Mouse (Mus musculus): Measurements from ENCODE around the gene Ncbp2. TPM values are rescaled to one million over a fixed set of nuclear protein-coding genes. Genes with fewer than 3 reads are reported as not detected.
A peak's percentile ranks its signal among the peaks of the same experiment; 100 is the strongest.

Ncbp2 gene
- total RNA-seq, 2 experiments from 2014 or later, result 47.3 to 47.4 TPM

DNA sequence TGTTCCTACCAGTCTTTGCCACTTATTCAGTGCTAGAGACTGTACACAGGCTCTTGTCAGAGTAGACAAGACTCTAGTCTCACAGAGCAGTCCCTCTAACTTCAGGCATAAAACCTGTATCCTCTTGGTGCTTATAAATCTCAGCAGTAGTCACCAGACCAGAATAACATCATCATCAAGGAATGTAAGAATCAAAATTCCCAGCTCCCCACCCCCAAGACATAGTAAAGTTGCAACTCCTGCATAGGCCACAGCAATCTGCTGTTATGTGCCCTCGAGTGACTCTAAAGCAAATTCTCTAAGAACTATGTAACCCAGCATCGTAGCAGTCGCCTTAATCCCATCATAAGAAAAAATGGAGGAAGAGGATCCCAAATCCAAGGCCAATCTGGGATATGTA, 31.2 kb downstream of the Ncbp2 start:
- intact Hi-C loops (cut with DNase I), result no loop called here
- TF ChIP-seq CTCF (IDR thresholded peaks at IDR 0.05), result no peak
- Histone ChIP-seq H3K27ac (no peak overlapping the region), H3K4me3 (no peak overlapping the region)
- DNase-seq (ENCODE audit: extremely low spot score in 1 of 2, low spot score in 2 of 2), result no peak

GRCm38 (mm10) chr16:31980946-31981345, 32.6 kb downstream of the Ncbp2 start:
- no peak for TF ChIP-seq CTCF (IDR thresholded peaks at IDR 0.05)
- no peak overlapping the region for H3K4me3 ChIP-seq
- intact Hi-C loops (cut with DNase I), result no loop called here
- no peak overlapping the region for H3K27ac ChIP-seq
- no peak for DNase-seq (ENCODE audit: extremely low spot score in 1 of 2, low spot score in 2 of 2)

GRCm38 (mm10) chr16:31992039-31992438, 43.7 kb downstream of the Ncbp2 start:
- no peak for DNase-seq (ENCODE audit: extremely low spot score in 1 of 2, low spot score in 2 of 2)
- H3K4me3 ChIP-seq, result no peak overlapping the region
- intact Hi-C loops (cut with DNase I), result no loop called here
- TF ChIP-seq CTCF (IDR thresholded peaks at IDR 0.05), result peak; percentile 19
- no peak overlapping the region for H3K27ac ChIP-seq

DNA sequence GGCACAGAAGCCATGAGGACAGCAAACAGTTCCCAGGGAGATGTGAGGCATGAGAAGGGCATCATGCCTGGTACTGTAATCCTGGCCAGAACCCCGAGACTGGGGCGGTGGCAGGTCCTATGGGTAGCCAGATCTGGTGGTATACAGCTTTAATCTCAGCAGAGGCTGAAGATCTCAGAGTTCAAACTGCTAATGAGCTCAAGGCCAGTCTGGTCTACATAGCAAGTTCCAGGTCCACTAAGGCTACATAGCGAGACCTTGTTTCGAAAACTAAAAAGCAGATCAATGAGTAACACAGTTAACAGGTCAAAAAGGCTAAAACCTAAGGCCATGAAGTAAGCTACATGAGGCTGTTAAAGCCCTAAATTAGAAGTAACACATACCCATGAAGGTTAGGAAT, 44.9 kb downstream of the Ncbp2 start:
- DNase-seq (ENCODE audit: extremely low spot score in 1 of 2, low spot score in 2 of 2), result no peak
- intact Hi-C loops (cut with DNase I), result no loop called here
- Histone ChIP-seq H3K27ac (no peak overlapping the region), H3K4me3 (no peak overlapping the region)
- no peak for TF ChIP-seq CTCF (IDR thresholded peaks at IDR 0.05)

- intact Hi-C loops (cut with DNase I), result no loop called here
These were observed 45.6 kb downstream of the Ncbp2 start for GRCm38 (mm10) chr16:31993946-31994345.

DNA sequence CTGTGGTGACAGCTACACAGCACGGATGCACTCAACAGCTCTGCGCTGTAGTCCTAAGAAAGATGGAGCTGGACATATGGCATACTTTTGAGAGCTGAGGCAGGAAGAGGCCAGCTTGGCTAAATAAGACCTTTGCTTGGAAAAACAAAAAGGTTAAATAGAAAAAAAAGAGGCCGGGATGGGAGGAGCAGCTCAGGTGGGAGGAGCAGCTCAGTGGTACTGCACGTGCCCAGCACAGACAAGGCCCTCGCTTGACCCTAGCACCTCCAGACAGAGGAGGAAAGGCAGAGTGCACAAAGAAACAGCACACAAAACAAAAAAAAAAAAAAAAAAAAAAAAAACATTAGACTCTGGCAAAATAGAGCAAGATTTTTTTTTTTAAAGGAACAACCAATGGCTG, 48.1 kb downstream of the Ncbp2 start:
- intact Hi-C loops (cut with DNase I), result no loop called here
- no peak overlapping the region for H3K4me3 ChIP-seq
- TF ChIP-seq CTCF (IDR thresholded peaks at IDR 0.05), result no peak
- DNase-seq (ENCODE audit: extremely low spot score in 1 of 2, low spot score in 2 of 2), result no peak
- no peak overlapping the region for H3K27ac ChIP-seq

More at GRCm38 (mm10) chr16:31993946-31994345, 45.6 kb downstream of the Ncbp2 start:
- Histone ChIP-seq H3K27ac (no peak overlapping the region), H3K4me3 (no peak overlapping the region)
- no peak for TF ChIP-seq CTCF (IDR thresholded peaks at IDR 0.05)
- DNase-seq (ENCODE audit: extremely low spot score in 1 of 2, low spot score in 2 of 2), result no peak

GRCm38 (mm10) chr16:32002509-32003477, 54.5 kb downstream of the Ncbp2 start, which contains the start of gene Senp5:
Gene Senp5, minus strand, starts transcription at chr16:32003287.
- intact Hi-C loops (cut with DNase I), result loop anchor here (1.0 kb wide), 1 partner anchor 54 kb away; the partner anchor contains the start of genes 0610012G03Rik and Ncbp2
- TF ChIP-seq CTCF (IDR thresholded peaks at IDR 0.05), result peak; percentile 35
- Histone ChIP-seq H3K27ac (peak within 1 kb of the TSS; percentile 91), H3K4me3 (peak within 1 kb of the TSS; percentile 86)
- peak; percentile 90 to 92 for DNase-seq (ENCODE audit: extremely low spot score in 1 of 2, low spot score in 2 of 2)

DNA sequence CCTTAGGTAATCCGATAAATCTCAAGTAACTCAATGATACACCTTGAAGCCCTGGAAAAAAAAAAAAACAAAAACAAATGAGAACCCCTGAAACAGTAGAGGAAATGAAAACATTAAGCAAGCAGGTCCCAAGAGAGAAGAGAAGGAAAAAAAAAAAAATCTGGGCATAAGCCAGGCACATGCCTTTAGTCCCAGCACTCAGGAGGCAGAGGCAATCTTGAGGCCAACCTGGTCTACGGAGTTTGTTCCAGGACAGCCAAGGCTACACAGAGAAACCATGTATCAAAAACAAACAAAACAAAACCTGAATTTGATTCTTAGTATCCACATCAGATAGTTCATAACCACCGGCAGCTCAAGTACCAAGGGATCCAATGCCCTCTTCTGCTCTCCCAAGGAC, 56.4 kb downstream of the Ncbp2 start:
- intact Hi-C loops (cut with DNase I), result no loop called here
- TF ChIP-seq CTCF (IDR thresholded peaks at IDR 0.05), result no peak
- no peak for DNase-seq (ENCODE audit: extremely low spot score in 1 of 2, low spot score in 2 of 2)
- Histone ChIP-seq H3K27ac (no peak overlapping the region), H3K4me3 (no peak overlapping the region)

DNA sequence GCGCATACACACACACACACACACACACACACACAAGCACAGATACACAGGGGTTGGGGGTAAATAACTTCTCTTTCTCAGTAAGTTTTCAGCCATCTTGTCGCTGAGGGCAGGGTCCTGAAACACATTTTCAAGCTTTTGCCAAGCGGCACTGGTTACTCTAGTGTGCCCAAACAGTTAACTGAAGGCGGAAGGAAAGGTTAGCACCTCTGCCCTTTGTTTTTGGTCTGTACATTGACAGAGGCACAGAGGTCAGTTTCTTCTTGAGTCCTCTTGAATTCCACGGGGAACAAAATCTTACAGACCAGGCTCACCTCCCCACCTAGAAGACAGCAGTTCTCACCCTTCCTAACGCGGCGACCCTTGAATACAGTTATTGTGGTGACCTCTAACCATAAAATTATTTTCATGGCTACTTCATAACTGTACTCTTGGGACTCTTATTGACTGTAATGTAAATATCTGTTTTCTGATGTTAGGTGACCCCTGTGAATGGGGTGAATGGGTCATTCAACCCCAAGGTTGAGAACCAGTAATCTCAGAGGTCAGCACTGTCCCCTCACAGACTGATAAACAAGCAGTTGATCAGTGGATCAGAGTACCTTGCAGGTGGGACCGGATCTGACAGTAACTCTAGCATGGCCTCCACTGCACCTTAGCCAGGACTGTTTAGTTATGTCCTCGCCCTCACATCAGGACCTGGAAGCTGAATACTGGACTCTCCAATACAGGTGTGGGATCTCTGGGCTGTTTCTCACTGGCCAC, 60.4 kb downstream of the Ncbp2 start:
- DNase-seq (ENCODE audit: extremely low spot score in 1 of 2, low spot score in 2 of 2), result no peak
- H3K27ac ChIP-seq, result no peak overlapping the region
- intact Hi-C loops (cut with DNase I), result no loop called here
- no peak overlapping the region for H3K4me3 ChIP-seq
- no peak for TF ChIP-seq CTCF (IDR thresholded peaks at IDR 0.05)

GRCm38 (mm10) chr16:32009913-32010312, 61.6 kb downstream of the Ncbp2 start:
- Histone ChIP-seq H3K4me3 (no peak overlapping the region), H3K27ac (no peak overlapping the region; the same call in 1 of the 2 replicates)
- TF ChIP-seq CTCF (IDR thresholded peaks at IDR 0.05), result no peak; the same call in 1 of the 2 replicates
- DNase-seq (ENCODE audit: extremely low spot score in 1 of 2, low spot score in 2 of 2), result peak; percentile 44 to 58
- intact Hi-C loops (cut with DNase I), result no loop called here

DNA sequence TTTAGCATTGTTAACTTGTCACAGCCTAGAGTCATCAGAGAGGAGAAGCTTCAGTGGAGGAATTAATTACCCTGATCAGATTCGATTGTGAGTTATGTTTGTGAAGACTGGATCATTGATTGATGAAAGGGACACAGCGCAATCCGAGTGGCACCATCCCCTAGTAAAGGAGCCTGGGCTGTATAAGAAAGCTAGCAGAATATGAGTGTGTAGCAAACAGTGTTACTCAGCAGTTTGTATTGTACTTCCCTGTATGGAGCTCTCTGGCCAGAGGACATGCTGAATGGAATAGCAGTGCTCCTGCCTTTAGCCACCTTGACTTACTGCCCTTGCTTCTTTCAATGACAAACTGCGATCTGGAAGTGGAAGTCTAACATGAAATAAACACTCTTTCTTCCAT, 62.0 kb downstream of the Ncbp2 start:
- H3K27ac ChIP-seq, result no peak overlapping the region; the same call in 1 of the 2 replicates
- no peak for TF ChIP-seq CTCF (IDR thresholded peaks at IDR 0.05)
- intact Hi-C loops (cut with DNase I), result no loop called here
- no peak for DNase-seq (ENCODE audit: extremely low spot score in 1 of 2, low spot score in 2 of 2)
- no peak overlapping the region for H3K4me3 ChIP-seq

Small RNA genes within 50 kb of the gene (microRNA-seq; reads per million reads assigned to microRNA genes)
- 0 reads per million in 2 experiments for gene Gm26269

Other genes starting within 250 kb of the Ncbp2 start
- gene Meltf, start 69.7 kb upstream of the Ncbp2 start, total RNA-seq (2021), result under 1 TPM; 0.51 to 0.54 TPM
- gene Pigz, start 14.7 kb upstream of the Ncbp2 start, total RNA-seq (2021), result 10 to 100 TPM; 20.7 to 20.9 TPM
- gene 0610012G03Rik, start within 50 bp of the Ncbp2 start, total RNA-seq (2021), result 10 to 100 TPM; 40.4 to 45.1 TPM
- 10 to 100 TPM; 46.8 to 48.3 TPM for gene Senp5, start 54.8 kb downstream of the Ncbp2 start, total RNA-seq (2021)
- gene Pak2, start 130.8 kb downstream of the Ncbp2 start, total RNA-seq (2021), result 10 to 100 TPM; 25.9 to 26.9 TPM
- 10 to 100 TPM; 20.9 to 24.1 TPM for gene Pigx, start 151.2 kb downstream of the Ncbp2 start, total RNA-seq (2021)
- 10 to 100 TPM; 65.2 to 67.7 TPM for gene Cep19, start 151.3 kb downstream of the Ncbp2 start, total RNA-seq (2021)
- 1 to 10 TPM; 8.7 to 9.1 TPM for gene Nrros, start 217.1 kb downstream of the Ncbp2 start, total RNA-seq (2021)
- gene Bex6, start 231.3 kb downstream of the Ncbp2 start, total RNA-seq (2021), result not detected

All from left cerebral cortex, adult 2 months (tissue).